Mouse (Mus musculus): Measurements from ENCODE around the gene Surf4.

The Surf4 gene

GRCm38 (mm10) chr2:26933304-26934055 lies at the start of gene Surf4, which contains the start of gene Stkld1:
TSS of gene Surf4 (minus strand) at chr2:26933928.
TSS of gene Stkld1 (plus strand) at chr2:26934047.
- peak; percentile 95 to 96 for DNase-seq

GRCm38 (mm10) chr2:26980361-26980760 lies 46.6 kb upstream of the Surf4 start:
- no peak for DNase-seq

- DNase-seq: peak; percentile 49 to 64
Measured at GRCm38 (mm10) chr2:26973960-26974359, 40.2 kb upstream of the Surf4 start.

DNA sequence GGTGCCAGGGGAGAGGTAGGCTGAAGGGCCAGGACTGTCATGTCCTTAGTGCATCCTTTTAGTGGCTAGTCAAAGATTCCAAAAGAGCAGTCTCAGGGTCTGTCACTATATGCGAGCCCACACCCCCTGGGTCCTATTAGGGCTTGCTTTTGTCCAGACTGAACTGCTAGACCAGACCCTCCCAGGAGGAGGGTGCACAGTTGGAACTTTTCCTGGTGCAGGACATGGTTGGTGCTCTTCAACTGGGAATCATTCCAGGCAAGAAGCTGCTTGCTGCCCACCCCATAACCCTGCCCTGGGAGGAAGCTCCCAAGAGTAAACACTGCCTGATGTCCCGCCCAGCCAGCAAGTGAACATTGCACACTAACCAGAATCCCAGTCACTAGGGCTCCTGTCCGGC lies 39.4 kb upstream of the Surf4 start, which contains the start of gene Adamts13:
Adamts13 (plus strand) TSS at position 301 of the 400 bp plus-strand sequence.
- no peak for DNase-seq

GRCm38 (mm10) chr2:26967262-26967661 lies 33.5 kb upstream of the Surf4 start:
- DNase-seq: no peak

- DNase-seq: no peak
Measured at GRCm38 (mm10) chr2:26964724-26965370, 31.1 kb upstream of the Surf4 start.

- peak; percentile 94 to 96 for DNase-seq
Measured at GRCm38 (mm10) chr2:26963923-26964723, 30.4 kb upstream of the Surf4 start, which contains the start of gene Rexo4. TSS of gene Rexo4 (minus strand) at chr2:26964386.

- DNase-seq: no peak
Measured at GRCm38 (mm10) chr2:26960756-26961155, 27.0 kb upstream of the Surf4 start.

- no peak for DNase-seq
Measured at GRCm38 (mm10) chr2:26957488-26957859, 23.7 kb upstream of the Surf4 start.

DNA sequence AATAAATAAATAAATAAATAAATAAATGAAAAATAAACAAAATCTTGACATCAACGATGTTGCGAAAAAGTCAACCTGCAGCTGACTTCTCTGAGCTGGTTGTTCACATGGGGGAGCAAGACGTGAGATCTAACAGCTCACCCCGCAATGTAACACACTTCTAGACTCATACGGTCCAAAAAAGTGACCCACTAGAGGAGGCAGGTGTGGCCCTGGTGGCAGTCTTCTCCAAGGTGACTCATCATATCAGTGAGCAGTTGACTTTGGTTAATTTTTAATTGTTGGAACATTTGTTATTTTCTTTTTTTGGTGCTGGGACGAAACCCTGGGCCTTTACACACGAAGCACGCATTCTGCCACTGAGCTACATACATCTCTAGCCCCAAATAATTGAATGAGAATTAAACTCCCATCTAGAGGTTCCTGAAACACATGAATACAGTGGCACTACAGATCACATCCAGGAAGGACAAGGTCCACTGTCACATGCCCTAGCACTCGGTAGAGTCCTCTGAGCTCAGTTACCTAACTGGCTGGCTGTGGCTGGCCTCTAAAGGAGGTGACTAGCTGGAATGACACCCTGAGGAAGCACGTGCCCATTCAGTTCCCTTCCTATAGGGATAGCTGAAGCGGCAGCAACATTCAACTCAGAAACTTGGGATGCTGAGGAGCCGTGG lies 23.2 kb upstream of the Surf4 start:
- DNase-seq: no peak

DNA sequence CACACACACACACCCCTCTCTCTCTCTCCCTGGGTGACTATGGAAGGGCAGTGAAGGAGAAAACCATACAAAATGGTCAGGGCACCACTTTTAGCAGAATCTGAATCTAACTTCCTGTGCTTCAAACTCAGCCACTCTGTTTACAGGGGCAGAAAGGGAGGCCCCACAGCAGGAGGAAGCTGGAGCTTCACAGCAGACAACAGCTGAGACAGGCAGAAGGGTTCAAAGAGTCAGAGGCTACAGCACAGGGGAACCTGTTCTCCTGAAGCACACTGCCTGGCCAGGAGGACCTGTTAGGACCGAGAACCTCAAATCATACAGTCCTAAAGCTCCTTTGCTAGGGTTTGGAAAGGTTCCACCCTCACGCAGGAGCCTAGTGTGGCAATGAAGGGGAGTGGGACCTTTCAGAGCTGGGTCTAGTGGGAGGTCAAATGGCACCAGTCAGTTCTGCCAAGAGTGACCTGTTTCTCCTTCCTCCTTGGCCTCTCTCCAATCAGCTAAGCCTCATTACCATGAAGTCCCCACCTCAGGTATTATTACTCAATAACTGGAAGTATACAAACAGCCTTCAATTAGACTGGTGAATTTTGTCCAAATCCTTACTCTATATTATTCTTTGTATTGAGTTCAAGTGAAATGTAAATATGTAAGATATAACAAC lies 21.1 kb upstream of the Surf4 start:
- no peak for DNase-seq

DNA sequence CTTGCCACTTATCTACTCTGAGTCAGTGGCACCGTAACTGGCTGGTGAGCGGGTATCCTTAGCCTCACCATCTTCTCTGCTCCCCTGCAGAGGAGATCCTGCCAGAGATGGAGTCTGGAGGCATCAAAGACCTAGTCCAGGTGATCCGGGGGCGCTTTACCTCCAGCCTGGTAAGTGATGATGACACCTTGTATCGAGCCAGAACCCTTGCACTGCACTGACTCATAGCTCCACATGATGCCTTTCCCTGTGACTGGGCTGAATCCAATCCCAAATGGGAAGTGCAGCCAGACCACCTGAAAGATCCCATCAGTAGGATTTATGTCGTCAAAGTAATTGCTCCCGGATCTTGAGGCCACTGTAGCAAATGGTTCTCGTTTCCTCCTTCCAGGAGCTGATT lies 19.1 kb upstream of the Surf4 start:
- DNase-seq: no peak

- DNase-seq: no peak
Measured at GRCm38 (mm10) chr2:26952193-26952592, 18.5 kb upstream of the Surf4 start.

- no peak for DNase-seq
Measured at GRCm38 (mm10) chr2:26951346-26951905, 17.7 kb upstream of the Surf4 start.

DNA sequence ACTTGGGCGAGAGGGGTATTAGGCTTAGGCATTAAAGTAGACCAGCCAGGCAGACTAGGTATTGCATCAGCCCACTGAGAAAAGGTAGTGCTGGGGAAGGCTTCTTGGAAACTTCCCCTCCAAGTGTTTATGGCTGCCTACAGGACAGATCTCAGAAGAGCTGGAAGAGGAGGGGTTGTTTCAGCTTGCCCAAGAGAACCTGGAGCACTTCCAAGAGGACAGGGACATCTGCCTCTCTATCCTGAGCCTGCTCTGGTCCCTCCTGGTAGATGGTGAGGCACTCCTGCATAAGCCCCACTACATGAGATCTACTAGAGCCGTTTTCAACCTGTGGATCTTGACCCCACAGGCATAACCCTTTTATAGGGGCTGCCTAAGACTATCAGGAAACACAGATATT lies 16.7 kb upstream of the Surf4 start:
- no peak for DNase-seq

DNA sequence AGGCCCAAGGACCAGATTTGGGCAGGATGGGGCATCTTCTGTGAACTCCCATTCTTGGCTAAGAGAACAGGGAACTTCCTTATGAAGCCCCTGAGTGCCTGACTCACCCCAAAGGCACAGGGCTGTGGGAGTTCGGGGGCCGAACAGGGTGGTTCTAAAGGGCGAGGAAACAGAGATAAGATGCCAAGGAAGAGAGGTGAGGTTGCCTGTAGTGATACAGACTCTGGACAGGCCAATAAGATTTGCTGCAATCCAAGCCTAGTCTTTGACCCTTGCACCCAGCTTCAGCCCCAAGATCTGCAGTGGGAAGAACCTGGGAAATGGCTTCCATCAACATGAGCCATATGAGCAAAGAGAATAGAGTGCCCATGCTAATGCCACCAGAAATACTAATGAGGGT lies 9.5 kb upstream of the Surf4 start:
- DNase-seq: no peak

GRCm38 (mm10) chr2:26941539-26941938 lies 7.8 kb upstream of the Surf4 start:
- DNase-seq: no peak

- DNase-seq: no peak
Measured at GRCm38 (mm10) chr2:26936425-26936824, 2.7 kb upstream of the Surf4 start.

GRCm38 (mm10) chr2:26935286-26935685 lies 1.6 kb upstream of the Surf4 start:
- no peak for DNase-seq

GRCm38 (mm10) chr2:26932473-26933303 lies 1.0 kb downstream of the Surf4 start:
- DNase-seq: peak; percentile 40 to 42

DNA sequence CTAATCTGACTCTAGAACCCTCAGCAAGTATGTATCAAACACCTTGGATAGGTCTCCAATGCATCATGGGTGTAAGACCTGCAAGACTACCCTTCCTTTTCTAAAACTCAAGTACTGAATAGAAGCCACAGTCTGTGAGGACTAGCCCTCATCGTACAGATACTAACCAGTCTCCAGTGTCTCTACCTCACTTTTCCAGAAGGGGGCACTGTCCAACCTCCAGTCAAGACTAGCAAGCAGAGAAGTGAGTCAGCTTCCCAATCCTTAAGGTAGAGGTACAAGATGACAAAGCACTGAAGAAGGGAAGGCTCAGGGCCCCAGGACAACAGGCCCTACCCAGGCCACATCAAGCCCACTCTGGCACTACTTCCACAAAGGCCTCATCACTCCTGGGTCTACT lies 3.3 kb downstream of the Surf4 start:
- DNase-seq: peak; percentile 77 to 83

Data from B cell, adult 2 months (primary cell).